In genomic region chr2:173024392-173024791, GRCm38 (mm10) we compare ENCODE assay signal across 10 mouse cellular contexts. TPM values are rescaled to one million over a fixed set of nuclear protein-coding genes. Genes with fewer than 3 reads are reported as not detected.
DNase-seq lines count a peak whose midpoint lies in the region; ATAC-seq and TF ChIP-seq lines count a peak whose summit lies in the region.
"Had no signal": no experiment of that assay in that cellular context is flagged by ENCODE, and none has a peak within 500 bp of the region (broad histone marks: within the 10 kb centered on the region; RNA-seq: fewer than 3 reads in every experiment).

No protein-coding gene starts in this region.

- no peak for TF ChIP-seq POLR2A in myocyte (IDR thresholded peaks at IDR 0.05; ENCODE audit: insufficient read length, low read depth)

- no peak overlapping the region for H3K27ac ChIP-seq in forebrain, embryonic 11.5 days (ENCODE audit: low read depth, low read length)
- no peak overlapping the region for H3K27ac ChIP-seq in forebrain, embryonic 15.5 days (replicated peaks)
- H3K27ac ChIP-seq in lung, embryonic 16.5 days (ENCODE audit: low read length), result no peak overlapping the region
- H3K27ac ChIP-seq: macrophage had no signal

- H3K36me3 ChIP-seq in forebrain, embryonic 11.5 days (ENCODE audit: control insufficient read depth, insufficient read depth, low read length), result peaks cover 2% of the 10 kb centered on the region; the same call in 1 of the 2 replicates
- H3K36me3 ChIP-seq in forebrain, embryonic 15.5 days, result no peaks in the 10 kb centered on the region
- no peaks in the 10 kb centered on the region for H3K36me3 ChIP-seq in lung, embryonic 16.5 days (ENCODE audit: control insufficient read depth, insufficient read depth, low read length)
- no peaks in the 10 kb centered on the region for H3K36me3 ChIP-seq in myocyte (ENCODE audit: control insufficient read depth, insufficient read depth)

- H3K9ac ChIP-seq in forebrain, embryonic 11.5 days (ENCODE audit: low read length), result peak overlapping the region; percentile 16; the same call in 1 of the 2 replicates
- H3K9ac ChIP-seq in forebrain, embryonic 15.5 days (replicated peaks), result no peak overlapping the region
- no peak overlapping the region for H3K9ac ChIP-seq in lung, embryonic 16.5 days (ENCODE audit: low read length)

- WGBS in forebrain, embryonic 11.5 days, result 70% methylated on average over 8 of the region's 8 CpGs
- WGBS in forebrain, embryonic 15.5 days, result 74% methylated on average over 8 of the region's 8 CpGs
- WGBS in lung, embryonic 16.5 days, result 73% methylated on average over 8 of the region's 8 CpGs

- no peak overlapping the region for H3ac ChIP-seq in myocyte (ENCODE audit: control insufficient read depth, insufficient read length)

- H3K4me3 ChIP-seq in forebrain, embryonic 11.5 days (ENCODE audit: low read depth, low read length), result peak overlapping the region; percentile 87; the same call in 1 of the 2 replicates
- no peak overlapping the region for H3K4me3 ChIP-seq in forebrain, embryonic 15.5 days
- no peak overlapping the region; the same call in 1 of the 2 replicates for H3K4me3 ChIP-seq in lung, embryonic 16.5 days (ENCODE audit: low read length)
- H3K4me3 ChIP-seq in myocyte, result peak overlapping the region; percentile 63

- 0 out of 2 replicates have a peak overlapping the region, but pooled peaks have one; percentile 12 for H3K4me2 ChIP-seq in forebrain, embryonic 11.5 days (ENCODE audit: low read depth, low read length, severe bottlenecking)
- no peak overlapping the region for H3K4me2 ChIP-seq in forebrain, embryonic 15.5 days (replicated peaks)
- H3K4me2 ChIP-seq in lung, embryonic 16.5 days (ENCODE audit: low read depth, low read length), result 0 out of 2 replicates have a peak overlapping the region, but pooled peaks have one; percentile 9
- peak overlapping the region; percentile 88 for H3K4me2 ChIP-seq in myocyte (ENCODE audit: low read depth)

- peaks cover 7% of the 10 kb centered on the region for H3K27me3 ChIP-seq in forebrain, embryonic 11.5 days (ENCODE audit: control insufficient read depth, insufficient read depth, low read length)
- peaks cover 8% of the 10 kb centered on the region; the same call in 1 of the 2 replicates for H3K27me3 ChIP-seq in forebrain, embryonic 15.5 days
- H3K27me3 ChIP-seq in lung, embryonic 16.5 days (ENCODE audit: control insufficient read depth, insufficient read depth, low read depth, low read length), result peaks cover 3% of the 10 kb centered on the region
- no peaks in the 10 kb centered on the region for H3K27me3 ChIP-seq in myocyte (ENCODE audit: control insufficient read depth, insufficient read depth, insufficient read length)

- H3K9me3 ChIP-seq in forebrain, embryonic 11.5 days (ENCODE audit: control insufficient read depth, low read length), result no peaks in the 10 kb centered on the region
- H3K9me3 ChIP-seq in forebrain, embryonic 15.5 days, result no peaks in the 10 kb centered on the region
- no peaks in the 10 kb centered on the region for H3K9me3 ChIP-seq in lung, embryonic 16.5 days (ENCODE audit: control insufficient read depth, low read length)

- DNase-seq in forebrain, embryonic 11.5 days (ENCODE audit: low spot score), result no peak
- no peak for DNase-seq in lung, postnatal 4 days
- DNase-seq in induced T-regulatory cell, adult 2 months (ENCODE audit: low read depth), result peak; percentile 42
- no peak for DNase-seq in layer of hippocampus, adult 9-11 months
- DNase-seq: thymus, postnatal 14 days had no signal

- peaks cover 30% of the 10 kb centered on the region for H3K79me2 ChIP-seq in myocyte (ENCODE audit: control insufficient read depth, insufficient read depth)

- ATAC-seq in forebrain, embryonic 11.5 days (replicated peaks; ENCODE audit: low FRiP score), result no peak
- ATAC-seq in forebrain, embryonic 15.5 days (replicated peaks), result no peak
- no peak for ATAC-seq in lung, embryonic 16.5 days (ENCODE audit: low read depth)
- ATAC-seq in granulocyte monocyte progenitor cell, adult 5-6 weeks (replicated peaks; ENCODE audit: poor library complexity, severe bottlenecking), result no peak

- peaks cover 24% of the 10 kb centered on the region for H3K4me1 ChIP-seq in forebrain, embryonic 11.5 days (replicated peaks; ENCODE audit: control insufficient read depth, insufficient read depth, low read length)
- peaks cover 67% of the 10 kb centered on the region for H3K4me1 ChIP-seq in forebrain, embryonic 15.5 days
- H3K4me1 ChIP-seq in lung, embryonic 16.5 days (replicated peaks; ENCODE audit: control insufficient read depth, insufficient read depth, low read length), result peaks cover 64% of the 10 kb centered on the region

TF ChIP-seq in myocyte, 11 proteins besides CTCF, POLR2A, EP300 and RAD21:
- no peak for TF ChIP-seq USF1 (IDR thresholded peaks at IDR 0.05; ENCODE audit: low read depth)
- TF ChIP-seq SRF (IDR thresholded peaks at IDR 0.05; ENCODE audit: control insufficient read depth, insufficient read length, low read depth), result no peak
- TF ChIP-seq POLR2AphosphoS2 (IDR thresholded peaks at IDR 0.05; ENCODE audit: insufficient read length, low read depth), result no peak
- TF ChIP-seq TCF12 (IDR thresholded peaks at IDR 0.05; ENCODE audit: insufficient read depth, poor library complexity, severe bottlenecking), result no peak
- no peak for TF ChIP-seq REST (IDR thresholded peaks at IDR 0.05; ENCODE audit: insufficient read depth, insufficient read length)
- no peak for TF ChIP-seq CEBPB (IDR thresholded peaks at IDR 0.05; ENCODE audit: insufficient read depth, poor library complexity, severe bottlenecking)
- no peak for TF ChIP-seq MYOG (IDR thresholded peaks at IDR 0.05; ENCODE audit: control insufficient read depth in 1 of 3, insufficient read depth in 1 of 3, insufficient read length in 2 of 3, low read depth in 2 of 3)
- no peak for TF ChIP-seq E2F4 (IDR thresholded peaks at IDR 0.05; ENCODE audit: insufficient read depth)
- no peak for TF ChIP-seq MAX (IDR thresholded peaks at IDR 0.05; ENCODE audit: low read depth)
- no peak for TF ChIP-seq TCF3 (IDR thresholded peaks at IDR 0.05; ENCODE audit: insufficient read length, low read depth)
- no peak for TF ChIP-seq MYOD1 (IDR thresholded peaks at IDR 0.05; ENCODE audit: control insufficient read depth in 1 of 3, insufficient read length in 2 of 3, low read depth in 2 of 3)

RNA-seq across cellular contexts. Expression of gene Rbm38, which starts 4.1 kb away (rescaled TPM):
- polyA plus RNA-seq in forebrain, embryonic 11.5 days (2014; fragmentation: Nextera tagmentation; extraction: Ambion mirVana), result 111 and 115 TPM in 2 replicates
- polyA plus RNA-seq in forebrain, embryonic 15.5 days (2015; fragmentation: Nextera tagmentation; extraction: Ambion mirVana), result 24.0 and 27.4 TPM in 2 replicates
- 30.8 and 34.3 TPM in 2 replicates for polyA plus RNA-seq in lung, embryonic 16.5 days (2015; fragmentation: Nextera tagmentation; extraction: Ambion mirVana)
- polyA plus RNA-seq in myocyte (2012; fragmentation: generic; extraction: Trizol), result 124 TPM
- 127 and 197 TPM in 2 replicates for total RNA-seq in granulocyte monocyte progenitor cell, adult 5-6 weeks (2014; fragmentation: Nextera tagmentation)
- 38.8 and 60.4 TPM in 2 replicates for total RNA-seq in granulocyte monocyte progenitor cell, adult 5-6 weeks (2017)

RNA-seq across cellular contexts. Expression of gene Rae1, which starts 24.5 kb away (rescaled TPM):
- polyA plus RNA-seq in forebrain, embryonic 11.5 days (2014; fragmentation: Nextera tagmentation; extraction: Ambion mirVana), result 147 and 148 TPM in 2 replicates
- 162 and 163 TPM in 2 replicates for polyA plus RNA-seq in forebrain, embryonic 15.5 days (2015; fragmentation: Nextera tagmentation; extraction: Ambion mirVana)
- polyA plus RNA-seq in lung, embryonic 16.5 days (2015; fragmentation: Nextera tagmentation; extraction: Ambion mirVana), result 104 and 109 TPM in 2 replicates
- 68.4 TPM for polyA plus RNA-seq in myocyte (2012; fragmentation: generic; extraction: Trizol)
- 95.2 and 147 TPM in 2 replicates for total RNA-seq in granulocyte monocyte progenitor cell, adult 5-6 weeks (2014; fragmentation: Nextera tagmentation)
- 71.2 and 75.6 TPM in 2 replicates for total RNA-seq in granulocyte monocyte progenitor cell, adult 5-6 weeks (2017)

RNA-seq across cellular contexts. Expression of gene Spo11, which starts 46.9 kb away (rescaled TPM):
- polyA plus RNA-seq in forebrain, embryonic 11.5 days (2014; fragmentation: Nextera tagmentation; extraction: Ambion mirVana), result 0.47 and 0.71 TPM in 2 replicates
- polyA plus RNA-seq in forebrain, embryonic 15.5 days (2015; fragmentation: Nextera tagmentation; extraction: Ambion mirVana), result 0.46 and 0.97 TPM in 2 replicates
- 0.21 and 0.30 TPM in 2 replicates for polyA plus RNA-seq in lung, embryonic 16.5 days (2015; fragmentation: Nextera tagmentation; extraction: Ambion mirVana)
- not detected for polyA plus RNA-seq in myocyte (2012; fragmentation: generic; extraction: Trizol)
- total RNA-seq in granulocyte monocyte progenitor cell, adult 5-6 weeks (2014; fragmentation: Nextera tagmentation), result not detected in 2 replicates
- total RNA-seq in granulocyte monocyte progenitor cell, adult 5-6 weeks (2017), result not detected in 2 replicates
- polyA plus RNA-seq: macrophage had no signal

Comparison
In these comparisons a context has a peak if more than half of its experiments do, and no peak if none do; other contexts are left out.
1. H3K4me3 ChIP-seq: peak in forebrain, embryonic 11.5 days (single experiment) and myocyte (single experiment); none in forebrain, embryonic 15.5 days (single experiment) and lung, embryonic 16.5 days (single experiment).